Mouse (Mus musculus) cerebellum, adult 8-10 months (tissue): ENCODE results near the gene Slc4a2.

Source experiments
- DNase-seq: peaks from one replicate; pipeline ENCODE4 v3.0.0; 2022

The Slc4a2 gene

GRCm38 (mm10) chr5:24423129-24424003 is at the start of gene Slc4a2, which contains the start of gene Cdk5:
TSS of gene Slc4a2 (plus strand) at chr5:24423837.
TSS of gene Cdk5 (minus strand) at chr5:24423530.
- peak; percentile 97 for DNase-seq

DNA sequence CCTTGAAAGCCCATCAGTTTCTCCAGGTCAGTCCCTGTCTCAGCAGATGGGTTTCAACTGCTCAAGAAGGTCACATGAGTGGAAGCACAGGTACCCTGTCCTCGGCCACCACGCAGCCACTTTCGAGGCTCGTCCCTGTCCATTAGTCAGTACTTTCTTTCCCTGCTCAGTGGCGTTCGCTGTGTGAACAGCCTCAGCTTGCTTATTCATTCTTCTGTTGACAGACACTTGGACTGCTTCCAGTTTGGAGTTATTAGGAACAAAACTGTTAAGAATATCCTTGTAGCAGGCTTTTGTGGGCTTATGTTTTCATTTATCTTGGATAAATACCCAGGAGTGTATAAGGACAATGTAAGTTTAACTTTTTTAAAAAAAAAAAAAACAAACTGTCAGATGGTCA is 49.4 kb upstream of the Slc4a2 start:
- no peak for DNase-seq

DNA sequence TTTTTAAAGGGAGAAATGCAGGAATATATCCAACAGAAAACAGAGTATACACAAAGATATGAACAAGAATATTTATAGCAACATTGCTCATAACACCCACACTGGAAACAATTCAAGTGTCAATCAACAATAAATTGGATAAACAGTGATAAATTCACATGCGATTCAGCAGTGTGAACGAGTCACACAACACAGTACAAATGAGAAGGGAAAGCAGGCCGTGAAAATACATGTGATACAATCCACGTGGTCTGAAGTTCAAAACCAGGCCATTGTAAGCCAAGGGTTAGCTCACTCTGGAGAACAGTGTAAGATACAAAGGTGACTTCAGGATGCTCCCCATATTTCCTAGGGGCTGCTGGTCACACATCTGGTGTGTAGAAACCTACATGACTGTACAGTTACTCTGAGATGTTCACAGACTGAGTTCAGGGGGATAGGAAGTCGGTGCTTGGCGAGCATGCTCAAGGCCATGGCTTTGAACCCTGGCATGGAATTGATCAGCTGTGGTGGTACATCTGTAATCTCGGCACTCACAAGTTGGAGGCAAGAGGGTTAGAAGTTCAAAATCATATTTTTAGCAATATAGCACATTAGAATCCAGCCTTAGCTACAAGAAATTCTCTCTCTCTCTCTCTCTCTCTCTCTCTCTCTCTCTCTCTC is 48.8 kb upstream of the Slc4a2 start:
- DNase-seq, result no peak

DNA sequence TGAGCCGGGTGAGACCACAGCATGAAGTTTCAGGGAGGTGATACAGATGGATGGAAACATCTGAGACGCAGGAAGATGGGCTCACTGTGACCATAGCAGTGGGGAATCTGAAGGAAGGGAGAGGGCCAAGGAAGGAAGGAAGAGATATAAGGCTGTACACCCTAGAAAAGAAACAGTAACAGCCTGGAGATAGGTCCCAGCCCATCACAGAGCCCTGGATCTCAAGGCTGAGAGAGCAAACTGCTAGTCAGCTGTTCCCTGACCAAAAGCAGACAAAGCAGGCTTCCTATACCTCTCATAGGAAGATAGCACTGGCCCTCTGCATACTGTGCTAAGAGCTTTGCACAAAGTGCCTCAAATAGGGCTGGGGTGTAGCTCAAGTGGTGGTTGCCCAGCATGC is 44.9 kb upstream of the Slc4a2 start:
- DNase-seq, result no peak

DNA sequence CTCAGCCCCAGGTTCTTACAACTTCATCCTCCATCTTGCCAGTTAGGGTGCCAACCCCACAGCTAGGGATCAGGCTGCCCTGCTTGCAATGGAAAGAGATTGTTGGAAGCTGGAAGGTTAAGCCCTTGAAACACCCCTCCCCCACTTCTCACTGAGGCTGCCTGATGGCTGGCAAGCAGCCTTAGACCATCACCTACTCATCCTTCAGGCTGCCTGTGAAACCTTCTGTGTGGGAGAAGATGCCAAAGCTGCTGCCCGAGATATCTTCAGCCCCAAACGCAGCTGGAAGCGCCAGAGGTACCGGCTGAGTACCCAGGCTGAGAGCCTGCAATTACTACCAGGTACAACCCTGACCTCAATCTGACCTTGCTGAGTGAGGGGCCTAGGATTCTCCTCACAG is 44.1 kb upstream of the Slc4a2 start:
- DNase-seq, result no peak

DNA sequence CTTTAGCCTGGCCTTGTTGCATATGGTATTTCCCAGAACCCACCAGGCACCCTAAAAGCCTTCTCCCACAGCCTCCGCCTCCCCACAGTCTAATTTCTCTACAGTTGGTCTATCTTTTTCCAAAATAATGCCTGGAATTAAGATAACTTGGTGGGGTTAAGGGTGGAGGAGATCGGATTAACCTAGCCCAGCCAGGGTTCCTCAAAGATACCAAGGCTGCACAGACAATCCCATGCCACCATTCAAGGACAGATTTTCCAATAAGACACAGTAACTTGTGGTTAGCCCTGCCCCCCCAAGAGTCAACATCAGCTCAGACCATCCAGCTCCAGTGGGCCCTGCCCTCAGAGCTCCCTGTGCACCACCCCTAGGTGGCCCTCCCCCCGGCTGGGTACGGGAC is 43.1 kb upstream of the Slc4a2 start:
- no peak for DNase-seq

DNA sequence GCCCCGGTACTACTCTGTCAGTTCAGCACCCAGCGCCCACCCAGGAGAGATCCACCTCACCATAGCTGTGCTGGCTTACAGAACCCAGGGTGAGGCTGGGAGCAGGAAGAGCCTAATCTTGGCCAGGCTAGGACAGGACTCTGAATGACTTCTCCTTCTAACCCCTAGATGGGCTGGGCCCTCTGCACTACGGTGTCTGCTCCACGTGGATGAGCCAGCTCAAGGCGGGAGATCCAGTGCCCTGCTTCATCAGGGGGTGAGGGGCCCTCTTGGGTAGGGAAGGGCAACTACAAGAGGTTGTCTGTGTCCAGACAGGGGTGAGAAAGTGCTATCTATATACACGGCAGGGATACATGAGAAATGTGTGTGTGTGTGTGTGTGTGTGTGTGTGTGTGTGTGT is 42.2 kb upstream of the Slc4a2 start:
- DNase-seq, result no peak

- no peak for DNase-seq
Observed at GRCm38 (mm10) chr5:24381988-24382387, 41.6 kb upstream of the Slc4a2 start.

- DNase-seq, result peak; percentile 98
Observed at GRCm38 (mm10) chr5:24383026-24383859, 40.4 kb upstream of the Slc4a2 start.

DNA sequence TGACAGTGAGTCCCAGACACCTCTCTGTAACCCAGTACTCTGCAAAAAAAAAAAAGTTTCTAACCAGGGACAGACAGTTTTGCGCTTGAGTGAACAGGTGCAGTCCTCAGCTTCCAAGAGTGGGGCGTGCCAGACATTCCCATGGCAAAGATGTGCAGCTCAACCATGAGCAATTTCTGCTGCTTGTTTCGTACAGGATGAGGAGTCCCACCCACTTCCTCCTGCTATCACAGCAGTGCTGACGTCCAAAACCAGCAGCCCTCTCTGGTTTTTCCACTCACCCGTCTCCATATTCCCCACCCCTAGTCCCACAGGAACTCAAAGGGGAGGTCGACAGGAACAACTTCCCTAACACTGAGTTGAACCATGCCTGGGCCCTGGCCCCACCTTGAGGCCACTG is 39.2 kb upstream of the Slc4a2 start:
- no peak for DNase-seq

GRCm38 (mm10) chr5:24385374-24385773 is 38.3 kb upstream of the Slc4a2 start:
- no peak for DNase-seq

DNA sequence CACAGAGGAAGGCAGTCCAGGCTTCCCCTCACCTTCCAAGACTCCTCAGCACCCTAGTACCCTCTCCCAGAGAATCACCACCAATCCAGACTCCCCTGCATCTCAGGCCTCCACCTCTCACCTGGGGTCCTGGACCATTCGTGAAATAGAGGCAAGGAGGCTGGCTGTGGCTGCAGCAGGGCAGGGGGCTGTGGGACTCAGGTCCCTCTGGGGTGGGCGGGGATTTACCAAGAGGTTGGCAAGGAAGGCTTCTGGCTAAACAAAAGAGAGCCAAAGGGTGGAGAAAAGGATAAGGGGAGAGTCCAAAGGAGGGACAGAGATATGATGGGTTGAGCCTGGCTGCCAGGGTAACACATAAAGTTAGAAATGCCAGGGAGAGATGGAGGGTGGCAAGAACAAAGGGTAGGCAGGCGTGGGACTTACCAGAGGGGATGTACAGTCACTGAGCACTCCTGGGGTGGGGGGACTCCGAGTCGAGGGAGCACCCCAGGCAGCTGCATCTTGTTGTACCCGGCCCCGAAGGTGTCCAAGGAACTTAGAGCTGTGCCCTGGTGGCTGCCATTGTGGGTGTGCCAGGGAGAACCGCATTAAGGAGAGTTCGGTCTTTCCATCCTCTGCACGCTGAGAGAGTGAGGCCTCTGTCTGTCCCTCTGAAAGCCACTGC is 37.6 kb upstream of the Slc4a2 start:
- DNase-seq, result no peak

- DNase-seq, result peak; percentile 41
Observed at GRCm38 (mm10) chr5:24387264-24388241, 36.1 kb upstream of the Slc4a2 start.

GRCm38 (mm10) chr5:24388246-24388915 is 35.3 kb upstream of the Slc4a2 start:
- no peak for DNase-seq

DNA sequence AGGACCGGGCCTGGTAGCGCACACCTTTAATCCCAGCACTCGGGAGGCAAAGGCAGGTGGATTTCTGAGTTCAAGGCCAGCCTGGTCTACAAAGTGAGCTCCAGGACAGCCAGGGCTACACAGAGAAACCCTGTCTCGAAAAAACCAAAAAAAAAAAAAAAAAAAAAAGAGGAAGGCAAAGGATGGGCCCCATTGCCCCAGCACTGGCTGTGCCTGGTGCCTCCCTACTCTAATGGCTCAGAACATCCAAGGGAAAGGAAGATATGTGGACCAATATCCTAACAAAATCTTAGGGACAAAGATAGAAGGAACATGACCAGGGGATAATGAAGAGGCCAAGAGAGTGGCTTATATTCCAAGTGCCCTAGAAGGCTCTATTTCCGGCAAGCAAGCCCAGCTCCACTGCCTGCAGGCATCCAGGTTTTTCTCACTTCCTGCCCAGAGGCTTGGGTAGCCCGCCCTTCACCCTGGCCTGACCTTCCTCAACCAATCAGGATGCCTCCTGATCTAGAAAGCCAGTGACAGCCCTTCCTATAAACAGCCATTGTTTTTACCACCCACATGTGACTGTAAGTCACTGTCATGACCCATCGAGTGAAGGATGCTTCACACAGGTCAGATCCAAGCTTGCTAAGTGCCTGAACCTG is 34.5 kb upstream of the Slc4a2 start:
- DNase-seq, result no peak

- DNase-seq, result no peak
Observed at GRCm38 (mm10) chr5:24389658-24390020, 34.0 kb upstream of the Slc4a2 start.

DNA sequence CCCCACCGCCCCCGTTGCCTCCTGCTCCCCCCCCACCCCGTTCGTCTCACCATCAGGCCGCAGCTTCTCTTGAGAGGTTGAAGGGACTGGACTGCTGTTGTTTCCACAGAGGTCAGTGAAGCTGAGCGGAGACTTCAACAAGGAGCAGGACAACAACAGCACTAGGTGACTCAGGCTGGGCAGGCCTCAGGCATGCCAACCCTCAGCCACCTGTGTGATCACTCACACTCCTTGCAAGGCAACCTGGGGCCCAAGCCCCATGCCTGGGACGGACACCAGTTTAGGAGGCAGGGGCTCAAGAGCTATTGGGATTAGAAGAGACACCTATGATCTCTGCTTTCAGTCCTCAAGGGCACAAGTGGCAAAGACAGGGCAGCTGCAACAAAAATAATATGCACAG is 31.8 kb upstream of the Slc4a2 start, which contains the start of gene Atg9b:
Gene Atg9b, minus strand, starts transcription at position 280 of the 400 bp plus-strand sequence.
- DNase-seq, result no peak

DNA sequence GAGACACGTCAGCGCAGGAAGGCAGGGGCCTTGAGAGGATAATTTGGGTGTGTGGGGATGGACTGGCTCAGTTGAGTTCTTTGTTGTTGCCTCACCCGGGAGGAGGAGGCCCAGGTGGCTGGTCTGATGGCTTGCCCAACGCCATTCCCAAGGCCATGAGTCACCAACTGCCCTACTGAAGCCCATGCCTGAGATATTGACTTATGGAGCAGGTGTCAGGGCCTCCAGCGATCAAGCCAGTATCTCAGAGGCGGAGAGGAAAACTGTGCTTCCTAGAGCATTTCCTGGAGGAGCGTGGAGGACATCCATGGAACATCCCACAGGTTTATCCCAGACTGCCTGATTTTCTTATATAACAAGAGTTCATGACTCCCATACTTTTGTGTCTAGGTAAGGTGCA is 30.9 kb upstream of the Slc4a2 start:
- no peak for DNase-seq

- DNase-seq, result peak; percentile 81
Observed at GRCm38 (mm10) chr5:24393392-24393997, 30.1 kb upstream of the Slc4a2 start, which contains the start of gene Abcb8. TSS of gene Abcb8 (plus strand) at chr5:24393663.
